Mouse (Mus musculus): ENCODE results near the gene Fndc8.

GRCm38 (mm10) chr11:82847571-82848000, 44.3 kb upstream of the Fndc8 start:
- TF ChIP-seq CTCF (IDR thresholded peaks at IDR 0.05; ENCODE audit: borderline replicate concordance, extremely low read depth, insufficient read depth, insufficient read length) (no peak), POLR2A (IDR thresholded peaks at IDR 0.05; ENCODE audit: borderline replicate concordance, extremely low read depth, insufficient read depth, insufficient read length, poor library complexity, severe bottlenecking) (no peak)
